Mouse (Mus musculus): Measurements from ENCODE around the gene Smdt1.

DNA sequence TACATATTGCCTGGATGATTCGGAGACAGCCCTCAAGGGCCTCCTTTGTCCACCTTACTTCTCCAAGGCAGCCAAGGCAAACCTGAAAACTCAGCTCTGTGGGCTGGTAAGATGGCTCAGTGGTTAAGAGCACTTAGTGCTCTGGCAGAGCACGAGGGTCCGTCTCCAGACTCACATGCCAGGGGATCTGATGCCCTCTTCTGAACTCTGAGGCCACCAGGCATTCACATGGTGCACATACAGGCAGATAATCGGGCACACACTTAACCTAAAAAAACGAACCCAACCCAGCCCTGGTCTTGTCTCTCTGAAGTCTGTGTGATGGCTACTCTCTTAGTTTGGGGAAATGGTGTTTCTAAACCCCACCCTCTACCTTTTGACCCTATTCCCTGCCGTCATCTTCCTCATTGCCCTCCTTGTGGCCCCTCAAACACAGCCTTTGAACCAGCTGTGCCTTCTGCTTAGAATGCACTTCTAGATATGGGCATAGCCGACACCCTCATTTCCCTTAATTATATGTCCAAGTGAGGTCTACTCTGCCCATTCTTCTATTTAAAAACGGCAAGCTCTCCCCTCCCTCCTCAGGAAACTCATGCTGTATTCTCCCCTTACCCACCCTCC, 985 bp downstream of the Smdt1 start:
- TF ChIP-seq POLR2A (IDR thresholded peaks at IDR 0.05; ENCODE audit: insufficient read depth, low read length) (no peak), CTCF (IDR thresholded peaks at IDR 0.05; ENCODE audit: low read depth, low read length) (no peak), EP300 (IDR thresholded peaks at IDR 0.05; ENCODE audit: insufficient read depth, low read depth, low read length) (no peak)

Measured in ES-Bruce4 (cell line).